Mouse (Mus musculus) right cerebral cortex, postnatal 14 days (tissue): ENCODE data around the gene Fxyd1.

Experiments
- DNase-seq: peaks from one replicate; pipeline ENCODE4 v3.0.0; 2022

Gene Fxyd1

DNA sequence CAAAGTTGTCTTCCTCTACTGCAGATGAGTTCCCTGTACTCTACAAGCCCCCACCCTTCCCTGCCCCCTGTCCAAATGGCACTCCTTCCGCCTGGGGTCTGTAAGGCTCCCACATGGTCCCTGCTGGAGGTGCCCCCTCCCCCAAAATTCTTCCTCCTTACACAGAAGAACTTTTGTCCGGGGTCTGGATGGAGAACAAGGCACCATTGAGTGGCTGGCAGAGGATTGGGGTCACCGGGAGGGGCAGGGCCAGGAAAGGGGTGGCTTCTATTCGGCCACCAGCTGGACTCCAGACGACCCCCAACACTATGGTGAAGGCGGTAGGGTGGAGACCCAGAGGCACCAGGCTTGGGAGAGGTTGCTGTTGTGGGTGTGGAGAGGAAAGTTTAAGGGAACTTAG, 20.5 kb upstream of the Fxyd1 start:
- DNase-seq: no peak

DNA sequence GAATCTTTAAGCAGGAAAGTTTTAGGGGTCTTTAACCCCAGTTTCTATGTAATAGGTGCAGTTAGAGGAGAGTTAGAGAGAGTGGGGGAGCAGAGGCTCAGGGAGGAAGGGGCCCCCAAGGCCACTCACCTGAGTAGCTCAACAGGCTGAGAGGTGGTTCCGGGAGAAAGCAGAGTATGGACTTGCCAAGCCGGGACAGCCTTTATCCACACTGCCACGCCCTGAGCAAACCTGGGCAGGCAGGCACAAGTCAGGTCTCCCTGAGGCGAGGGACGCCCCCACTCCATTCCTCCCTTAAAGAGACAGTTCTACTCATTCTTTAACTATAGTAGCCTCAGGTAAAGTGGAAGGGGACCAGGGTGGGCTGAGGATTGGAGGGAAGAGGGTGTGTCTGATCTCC, 19.5 kb upstream of the Fxyd1 start, which contains the start of gene Fxyd3:
Gene Fxyd3 (minus strand): TSS at position 213 of the 400 bp plus-strand sequence.
- no peak for DNase-seq

DNA sequence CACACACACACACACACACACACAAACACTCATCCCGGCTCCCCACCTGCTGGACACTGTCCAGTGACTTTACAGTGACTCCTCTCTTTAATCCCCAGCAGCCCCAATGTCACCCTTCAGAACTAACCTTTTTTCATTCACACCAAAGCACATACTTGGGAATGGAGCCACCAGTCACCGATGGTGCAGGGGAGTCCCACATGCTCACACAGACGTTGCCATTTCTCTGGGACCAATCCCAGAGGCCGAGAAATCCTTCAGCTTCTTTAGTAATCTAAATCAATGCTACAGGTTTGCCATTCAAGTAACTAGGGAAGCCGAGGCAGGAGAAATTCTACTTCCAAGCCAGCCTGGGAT, 17.7 kb upstream of the Fxyd1 start:
- no peak for DNase-seq

DNA sequence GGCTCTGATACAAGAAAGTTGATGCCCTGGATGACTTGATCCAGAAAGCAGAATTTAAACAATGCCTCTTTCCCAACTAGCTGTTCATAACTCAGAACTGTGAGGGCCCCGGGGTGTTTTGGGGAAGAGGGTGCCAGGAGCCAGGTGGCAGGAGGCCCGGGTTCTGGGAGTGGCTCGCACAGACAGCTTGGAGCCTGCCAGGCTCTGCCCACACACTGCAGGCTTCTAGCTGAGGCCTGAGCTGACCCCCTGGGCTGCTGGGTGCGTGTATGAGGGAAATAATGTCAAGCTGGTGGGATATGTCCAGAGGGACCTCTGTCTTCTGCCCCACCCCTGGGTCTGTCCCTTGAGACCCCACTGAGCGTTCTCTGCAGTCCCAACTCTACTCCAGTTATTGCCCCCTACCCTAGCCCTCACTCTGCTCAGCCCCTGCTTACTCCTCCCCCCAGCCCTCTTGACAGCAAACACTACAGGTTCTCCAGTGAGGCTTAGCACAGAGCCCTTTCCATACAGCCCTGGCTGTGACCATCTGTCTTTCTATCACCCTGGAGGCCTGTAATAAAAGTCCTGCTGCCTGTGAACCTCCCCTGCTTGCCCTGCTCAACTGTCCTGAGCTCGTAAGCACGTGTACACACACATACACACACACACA, 17.2 kb upstream of the Fxyd1 start:
- no peak for DNase-seq

DNA sequence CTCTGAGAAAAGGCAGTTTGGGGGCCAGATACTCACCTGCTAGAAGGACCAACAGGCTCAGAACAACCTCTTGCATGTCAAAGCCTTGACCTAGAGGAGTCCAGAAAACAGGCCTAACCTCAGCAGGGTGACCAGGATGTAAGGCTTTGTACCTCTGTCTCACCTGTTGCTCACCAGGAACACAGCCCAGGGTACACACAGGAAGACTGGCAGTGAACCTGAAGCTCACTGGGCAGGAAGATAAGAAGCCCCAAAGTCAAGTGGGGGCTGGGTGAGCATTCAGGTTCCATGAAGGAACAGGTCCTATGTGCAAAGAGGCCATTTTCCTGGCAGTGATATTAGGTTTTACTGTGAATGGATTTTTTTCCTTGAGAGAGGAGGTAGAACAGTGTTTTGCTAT, 16.5 kb upstream of the Fxyd1 start:
- DNase-seq: no peak

DNA sequence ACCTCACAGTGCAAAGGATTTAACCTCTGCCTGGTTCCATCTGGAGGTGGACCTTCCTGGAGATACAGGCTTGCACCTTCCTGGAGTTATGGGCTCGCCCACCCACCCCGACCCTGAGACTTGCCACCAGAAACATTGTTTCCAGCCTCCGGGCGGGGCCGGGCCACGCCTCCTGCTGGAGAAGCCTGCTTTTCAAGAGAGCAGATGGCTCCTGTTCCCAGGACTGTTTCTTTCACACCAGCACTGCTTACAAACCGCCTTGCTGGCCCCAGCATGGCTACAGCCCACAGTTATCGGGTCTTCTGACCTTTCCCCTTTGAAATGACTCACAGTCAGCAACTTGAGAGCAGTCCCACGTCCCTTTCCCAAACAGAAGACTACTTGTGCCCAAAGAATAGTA, 15.3 kb upstream of the Fxyd1 start:
- DNase-seq: no peak

DNA sequence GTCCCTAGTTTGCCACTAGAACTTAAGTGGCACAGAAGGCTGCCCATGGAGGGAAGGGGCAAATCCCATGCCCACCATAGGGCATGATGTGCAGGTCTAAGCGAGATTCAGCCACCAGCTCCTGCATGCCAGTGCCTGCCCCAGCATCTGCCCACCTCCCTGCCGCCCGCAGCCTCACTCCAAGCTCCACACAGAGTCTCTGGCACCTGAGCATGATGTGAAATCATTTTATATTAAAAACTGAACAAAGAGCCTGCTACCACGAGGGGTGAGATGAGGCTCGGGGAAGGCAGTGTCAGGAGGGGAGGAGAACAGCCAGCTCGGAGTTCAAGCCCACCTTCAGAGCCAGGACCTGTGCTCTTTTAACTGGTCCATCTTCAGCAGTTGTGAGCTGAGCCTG, 13.3 kb upstream of the Fxyd1 start:
- no peak for DNase-seq

- no peak for DNase-seq
These were observed 12.5 kb upstream of the Fxyd1 start for GRCm38 (mm10) chr7:31069491-31069890.

- DNase-seq: peak; percentile 55
These were observed 10.8 kb upstream of the Fxyd1 start for GRCm38 (mm10) chr7:31067836-31068235.

GRCm38 (mm10) chr7:31063074-31063560, 6.1 kb upstream of the Fxyd1 start:
- DNase-seq: no peak

DNA sequence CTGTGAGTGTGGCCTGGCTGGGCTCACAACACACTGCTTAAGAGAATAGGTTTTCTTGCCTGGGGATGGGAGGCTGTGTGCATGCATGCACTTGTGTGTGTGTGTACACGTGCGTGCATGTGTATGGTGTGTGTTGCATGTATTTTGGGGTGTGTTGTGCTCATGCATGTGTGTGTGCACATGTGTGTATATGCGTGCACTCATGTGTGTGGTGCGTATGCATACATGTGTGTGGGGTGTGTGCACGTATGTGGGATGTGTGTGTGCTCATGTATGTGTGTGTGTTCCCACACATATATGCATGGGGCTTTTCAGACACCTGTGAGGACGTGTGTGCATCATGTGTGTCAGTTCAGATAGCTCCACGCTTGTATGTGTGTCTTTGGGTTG, 3.6 kb upstream of the Fxyd1 start:
- no peak for DNase-seq

GRCm38 (mm10) chr7:31059919-31060620, 3.1 kb upstream of the Fxyd1 start:
- no peak for DNase-seq

DNA sequence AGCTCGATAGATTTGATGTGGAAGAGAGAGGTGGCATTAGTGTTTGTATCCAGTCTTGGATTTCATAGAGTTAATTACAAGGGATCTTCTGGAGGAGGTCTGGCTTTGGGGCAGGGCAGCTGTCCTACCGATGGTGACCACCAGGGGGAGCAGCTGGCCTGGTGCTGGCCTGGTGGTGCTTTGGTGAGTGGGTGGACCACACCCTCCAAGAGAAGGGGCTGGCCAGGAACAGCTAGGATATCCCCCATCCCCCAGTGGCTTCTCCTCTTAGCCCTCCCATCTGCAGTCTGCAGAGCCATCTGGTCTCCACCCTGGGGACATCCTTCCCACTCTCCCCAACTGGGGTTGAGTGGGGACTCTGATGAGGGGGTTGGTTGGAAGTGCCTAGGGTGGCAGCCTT, 2.1 kb upstream of the Fxyd1 start, which contains the start of gene Lgi4:
Gene Lgi4 (plus strand): TSS at position 235 of the 400 bp plus-strand sequence.
- peak; percentile 77 for DNase-seq

- no peak for DNase-seq
These were observed 1.2 kb upstream of the Fxyd1 start for GRCm38 (mm10) chr7:31058211-31058610.

GRCm38 (mm10) chr7:31057730-31058129, 731 bp upstream of the Fxyd1 start:
- no peak for DNase-seq

DNA sequence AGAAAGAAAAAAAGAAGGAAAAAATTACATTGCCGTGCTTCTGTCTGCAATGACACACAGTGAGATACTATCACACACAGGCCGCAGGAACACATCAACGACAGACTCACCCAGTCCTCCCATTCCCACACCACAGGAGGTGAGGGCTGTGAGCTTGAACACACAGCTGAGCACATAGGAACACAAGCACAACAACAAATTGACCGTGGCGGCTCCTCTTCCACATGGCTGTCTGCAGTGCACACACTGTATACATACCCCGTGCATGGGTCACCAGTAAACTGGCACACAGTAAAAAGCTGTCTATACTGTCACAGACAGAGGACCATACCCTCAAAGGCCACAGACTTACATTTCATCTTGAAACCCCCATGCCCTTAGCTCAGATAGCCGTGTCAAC, 551 bp downstream of the Fxyd1 start:
- DNase-seq: no peak

DNA sequence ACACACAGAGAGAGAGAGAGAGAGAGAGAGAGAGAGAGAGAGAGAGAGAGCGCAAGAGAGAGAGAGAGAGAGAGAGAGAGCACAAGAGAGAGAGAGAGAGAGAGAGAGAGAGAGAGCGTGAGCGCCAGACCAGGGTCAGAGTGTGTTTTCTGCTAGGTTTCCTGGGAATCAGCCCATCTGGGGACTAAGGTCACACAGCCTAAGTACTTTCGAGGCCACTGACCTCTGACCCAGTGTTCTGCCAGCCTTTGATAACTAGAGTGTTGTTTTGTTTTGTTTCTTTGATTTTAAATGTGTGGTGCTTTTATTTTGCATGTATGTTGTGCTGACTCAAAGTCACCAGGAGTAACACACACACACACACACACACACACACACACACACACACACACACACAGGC, 1.1 kb downstream of the Fxyd1 start:
- no peak for DNase-seq

DNA sequence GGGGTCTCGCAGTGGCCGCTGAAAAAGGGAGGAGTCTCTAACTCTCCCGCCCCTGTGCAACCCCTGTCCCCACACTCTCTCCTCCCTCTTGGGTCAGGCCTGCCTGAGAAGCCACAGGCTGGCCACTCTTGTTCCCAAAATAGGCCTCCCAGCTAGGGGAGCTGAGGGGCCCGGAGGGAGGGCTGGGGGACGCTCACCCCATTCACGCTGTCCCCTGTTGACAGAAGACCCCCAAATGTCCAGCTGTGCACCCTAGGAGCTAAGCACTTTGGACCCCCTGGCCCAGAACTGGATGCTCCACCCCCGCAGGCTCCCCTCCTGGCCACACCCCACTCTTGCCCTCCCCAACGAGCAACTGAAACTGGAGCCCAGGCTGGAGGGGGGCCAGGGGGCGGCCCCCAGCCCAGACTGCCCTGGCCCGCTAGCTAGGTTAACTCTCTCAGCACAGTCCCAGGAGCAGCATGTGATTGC, 1.6 kb downstream of the Fxyd1 start:
- no peak for DNase-seq

DNA sequence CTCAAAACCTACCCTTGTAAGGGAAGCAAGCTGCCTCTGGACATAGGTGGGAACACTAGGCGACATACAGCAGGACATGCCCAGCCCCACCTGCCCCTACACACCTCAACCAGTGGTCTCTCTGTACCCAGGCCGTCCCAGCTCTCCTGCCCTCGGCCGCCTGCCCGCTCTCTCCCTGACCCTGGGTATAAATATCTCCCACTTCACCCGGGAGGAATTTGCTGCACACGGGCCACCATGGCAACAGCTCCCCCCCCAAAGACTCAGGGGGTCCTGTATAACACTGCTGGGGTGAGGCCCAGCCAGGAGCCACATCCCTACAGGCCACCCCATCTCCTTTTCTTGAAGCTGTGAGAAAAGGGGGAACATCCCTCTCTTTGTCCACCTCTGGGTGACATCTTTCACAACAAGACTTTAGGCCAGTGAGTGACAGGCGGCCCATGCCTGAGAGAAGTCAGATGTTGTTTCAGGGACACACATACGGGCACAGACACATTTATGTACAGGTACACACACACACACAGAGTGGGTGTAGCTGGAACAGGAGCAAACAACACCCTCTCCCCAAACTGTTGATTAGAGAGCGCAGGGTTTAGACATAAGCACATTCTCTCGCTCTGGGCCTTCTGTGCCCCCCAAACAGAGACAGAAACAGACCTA, 2.2 kb downstream of the Fxyd1 start:
- DNase-seq: no peak

DNA sequence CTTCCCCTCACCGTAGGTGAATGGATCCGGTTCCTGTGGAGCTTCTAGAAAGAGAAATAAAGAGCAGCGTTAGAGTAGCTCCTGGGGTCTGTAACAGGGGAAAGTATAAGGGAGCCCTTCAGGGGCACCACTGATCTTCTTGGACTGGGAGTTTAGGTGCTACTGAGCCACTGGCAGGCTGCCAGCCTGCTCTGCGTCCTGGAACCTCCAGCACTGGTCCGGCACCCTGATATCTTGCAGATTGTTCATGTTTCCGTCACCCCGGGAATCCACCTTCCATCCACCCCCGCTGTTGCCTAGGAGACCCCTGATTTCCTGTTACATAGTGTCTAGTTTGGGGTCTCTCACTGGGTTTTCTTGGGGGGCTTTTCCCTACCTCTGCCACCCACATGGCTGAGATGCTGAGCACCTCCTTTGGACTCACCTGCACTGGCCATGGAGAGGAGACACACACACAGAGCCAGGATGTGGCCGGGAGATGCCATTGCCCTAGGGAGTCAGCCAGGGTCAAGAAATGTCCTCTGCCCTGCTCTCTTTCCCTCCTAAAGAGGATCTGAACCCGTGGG, 3.0 kb downstream of the Fxyd1 start:
- DNase-seq: no peak

GRCm38 (mm10) chr7:31052636-31053434, 4.2 kb downstream of the Fxyd1 start:
- DNase-seq: peak; percentile 74

GRCm38 (mm10) chr7:31052251-31052635, 4.8 kb downstream of the Fxyd1 start:
- no peak for DNase-seq
